In genomic region chr9:5663886-5664285, GRCm38 (mm10) we compare ENCODE assay signal across 16 mouse cellular contexts.
"Had no signal": no experiment of that assay in that cellular context is flagged by ENCODE, and none has a peak within 500 bp of the region (broad histone marks: within the 10 kb centered on the region; RNA-seq: fewer than 3 reads in every experiment).

No protein-coding gene starts in this region.

- H3K27me3 ChIP-seq: neural tube, embryonic 13.5 days; neural tube, embryonic 15.5 days; stomach, embryonic 15.5 days had no signal

- DNase-seq: retina, postnatal 1 day; right cerebral cortex, adult 18-20 months; right cerebral cortex, postnatal 14 days; right cerebral cortex, postnatal 25 days; right cerebral cortex, postnatal 4 days; spleen, adult 18-20 months; thymus, adult 18-20 months; thymus, adult 2 months; thymus, postnatal 14 days; thymus, postnatal 25 days; thymus, postnatal 36 days; thymus, postnatal 4 days had no signal

- H3K4me1 ChIP-seq: neural tube, embryonic 13.5 days; neural tube, embryonic 15.5 days; stomach, embryonic 15.5 days had no signal

- H3K4me2 ChIP-seq: neural tube, embryonic 13.5 days; neural tube, embryonic 15.5 days; stomach, embryonic 15.5 days had no signal

- H3K4me3 ChIP-seq: neural tube, embryonic 13.5 days; neural tube, embryonic 15.5 days; stomach, embryonic 15.5 days had no signal

- H3K9ac ChIP-seq: neural tube, embryonic 13.5 days; neural tube, embryonic 15.5 days; stomach, embryonic 15.5 days had no signal

- H3K36me3 ChIP-seq: neural tube, embryonic 13.5 days; neural tube, embryonic 15.5 days; stomach, embryonic 15.5 days had no signal

- H3K27ac ChIP-seq: neural tube, embryonic 13.5 days; neural tube, embryonic 15.5 days; stomach, embryonic 15.5 days; stomach, postnatal 0 days had no signal

- H3K9me3 ChIP-seq: neural tube, embryonic 13.5 days; neural tube, embryonic 15.5 days; stomach, embryonic 15.5 days had no signal
